Mouse (Mus musculus): ENCODE results near the gene Loxl4. TPM values are rescaled to one million over a fixed set of nuclear protein-coding genes. Genes with fewer than 3 reads are reported as not detected.

Gene Loxl4
- 0.17 TPM for polyA plus RNA-seq (2017; shearing (Covaris generic))

DNA sequence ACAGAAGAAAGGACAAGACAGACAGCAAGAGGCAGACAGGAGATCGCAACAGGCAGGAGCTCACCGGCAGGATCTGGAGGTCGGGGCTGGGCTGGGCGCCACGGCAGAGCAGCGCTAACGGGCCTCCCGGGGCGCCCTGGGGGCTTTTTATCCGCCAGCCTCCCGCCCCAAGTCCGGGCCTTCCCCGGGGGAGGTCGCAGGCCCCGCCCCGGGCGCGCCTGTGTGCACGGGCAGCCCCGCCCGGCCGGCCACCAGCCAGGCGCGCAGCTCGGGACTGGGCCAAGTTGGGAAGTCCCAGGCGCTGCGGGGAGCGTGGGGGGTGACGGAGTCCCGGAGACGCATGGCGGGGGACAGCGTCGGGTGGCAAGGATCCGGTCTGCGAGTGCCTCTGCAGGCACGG is at the start of gene Loxl4:
TSS of gene Loxl4 (minus strand) at position 160 of the 400 bp plus-strand sequence.

Other genes with a start within 250 kb of the Loxl4 start
- 0.21 TPM for gene Crtac1, start 181.0 kb downstream of the Loxl4 start, polyA plus RNA-seq (2017; shearing (Covaris generic))
- gene R3hcc1l, start 94.1 kb downstream of the Loxl4 start, polyA plus RNA-seq (2017; shearing (Covaris generic)) = 45.3 TPM
- gene Pyroxd2, start 140.0 kb upstream of the Loxl4 start, polyA plus RNA-seq (2017; shearing (Covaris generic)) = 0.49 TPM
- 31.3 TPM for gene Hps1, start 167.2 kb upstream of the Loxl4 start, polyA plus RNA-seq (2017; shearing (Covaris generic))

Measured in effector memory CD4-positive, alpha-beta T cell, adult 7 months (primary cell).